Comparison of ENCODE assay signal across 14 mouse cellular contexts in the genomic region with DNA sequence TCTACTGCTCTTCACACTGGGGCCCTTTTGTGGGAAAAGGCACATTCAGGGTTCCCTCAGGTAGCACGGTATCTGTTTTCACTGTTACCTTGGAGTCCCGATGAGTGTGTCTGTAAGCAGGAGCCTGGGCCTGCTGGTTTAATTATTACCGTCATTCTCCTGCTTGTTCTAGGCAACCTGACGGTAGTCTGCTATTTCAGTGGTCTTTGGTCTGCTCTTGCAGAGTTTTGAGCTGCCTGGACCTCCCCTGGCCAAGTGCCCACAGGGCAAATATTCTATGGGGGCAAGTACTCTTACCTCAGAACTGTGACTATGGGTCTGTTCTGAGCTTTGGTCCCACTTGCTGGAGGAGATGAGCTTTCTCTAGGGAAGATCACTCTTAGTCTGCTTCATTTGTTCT. TPM values are rescaled to one million over a fixed set of nuclear protein-coding genes. Genes with fewer than 3 reads are reported as not detected.
DNase-seq lines count a peak whose midpoint lies in the region; ATAC-seq and TF ChIP-seq lines count a peak whose summit lies in the region.
"Had no signal": no experiment of that assay in that cellular context is flagged by ENCODE, and none has a peak within 500 bp of the region (broad histone marks: within the 10 kb centered on the region; RNA-seq: fewer than 3 reads in every experiment).

No protein-coding gene starts in this region.

- H3K27ac ChIP-seq in embryonic facial prominence, embryonic 10.5 days (replicated peaks): no peak overlapping the region
- H3K27ac ChIP-seq in kidney, embryonic 15.5 days: peak overlapping the region; percentile 76
- peak overlapping the region; percentile 70 for H3K27ac ChIP-seq in liver, embryonic 12.5 days
- no peak overlapping the region for H3K27ac ChIP-seq in layer of hippocampus, adult 2 months
- H3K27ac ChIP-seq: embryonic facial prominence, embryonic 15.5 days; forebrain, embryonic 15.5 days; hindbrain, embryonic 13.5 days had no signal

- H3K4me3 ChIP-seq in embryonic facial prominence, embryonic 10.5 days: peak overlapping the region; percentile 13; the same call in 1 of the 2 replicates
- 0 out of 2 replicates have a peak overlapping the region, but pooled peaks have one; percentile 65 for H3K4me3 ChIP-seq in kidney, embryonic 15.5 days (replicated peaks)
- no peak overlapping the region for H3K4me3 ChIP-seq in liver, embryonic 12.5 days
- H3K4me3 ChIP-seq in layer of hippocampus, adult 2 months: no peak overlapping the region
- H3K4me3 ChIP-seq: embryonic facial prominence, embryonic 15.5 days; forebrain, embryonic 15.5 days; hindbrain, embryonic 13.5 days had no signal

- no peak overlapping the region for H3K9ac ChIP-seq in kidney, embryonic 15.5 days
- peak overlapping the region; percentile 23; the same call in 1 of the 2 replicates for H3K9ac ChIP-seq in liver, embryonic 12.5 days
- H3K9ac ChIP-seq: embryonic facial prominence, embryonic 15.5 days; forebrain, embryonic 15.5 days; hindbrain, embryonic 13.5 days had no signal

- no peak for TF ChIP-seq CTCF in layer of hippocampus, adult 2 months (conservative IDR thresholded peaks at IDR 0.05)

- H3K27me3 ChIP-seq in embryonic facial prominence, embryonic 10.5 days (replicated peaks; ENCODE audit: low read depth, poor library complexity, severe bottlenecking): no peaks in the 10 kb centered on the region
- H3K27me3 ChIP-seq in kidney, embryonic 15.5 days: no peaks in the 10 kb centered on the region
- no peaks in the 10 kb centered on the region for H3K27me3 ChIP-seq in liver, embryonic 12.5 days (replicated peaks)
- H3K27me3 ChIP-seq: embryonic facial prominence, embryonic 15.5 days; forebrain, embryonic 15.5 days; hindbrain, embryonic 13.5 days had no signal

- no peak for ATAC-seq in kidney, embryonic 15.5 days (replicated peaks; ENCODE audit: low FRiP score)
- no peak for ATAC-seq in liver, embryonic 12.5 days
- ATAC-seq: forebrain, embryonic 15.5 days had no signal

- H3K36me3 ChIP-seq in embryonic facial prominence, embryonic 10.5 days (replicated peaks): peaks cover 3% of the 10 kb centered on the region; the same call in 1 of the 2 replicates
- H3K36me3 ChIP-seq in kidney, embryonic 15.5 days: no peaks in the 10 kb centered on the region
- no peaks in the 10 kb centered on the region for H3K36me3 ChIP-seq in liver, embryonic 12.5 days
- H3K36me3 ChIP-seq: embryonic facial prominence, embryonic 15.5 days; forebrain, embryonic 15.5 days; hindbrain, embryonic 13.5 days had no signal

- H3K4me1 ChIP-seq in embryonic facial prominence, embryonic 10.5 days: peaks cover 30% of the 10 kb centered on the region
- peaks cover 37% of the 10 kb centered on the region for H3K4me1 ChIP-seq in kidney, embryonic 15.5 days
- peaks cover 47% of the 10 kb centered on the region for H3K4me1 ChIP-seq in liver, embryonic 12.5 days

- DNase-seq in heart, adult 11 months: peak; percentile 68
- no peak for DNase-seq in heart, adult 8-10 months (ENCODE audit: low spot score)
- no peak for DNase-seq in embryonic facial prominence, embryonic 10.5 days (ENCODE audit: low spot score)
- DNase-seq in left cerebral cortex, adult 18-20 months (ENCODE audit: low spot score in 2 of 2): no peak
- DNase-seq in layer of hippocampus, adult 2 months (ENCODE audit: low spot score in 2 of 2): no peak
- DNase-seq in layer of hippocampus, postnatal 10 days (ENCODE audit: low spot score in 2 of 2): no peak
- DNase-seq: adrenal gland, postnatal 36 days; gastrocnemius, postnatal 14 days; thymus, adult 2 months had no signal

- H3K4me2 ChIP-seq in kidney, embryonic 15.5 days: peak overlapping the region; percentile 85
- H3K4me2 ChIP-seq in liver, embryonic 12.5 days: peak overlapping the region; percentile 94
- H3K4me2 ChIP-seq: embryonic facial prominence, embryonic 15.5 days; forebrain, embryonic 15.5 days had no signal

- H3K9me3 ChIP-seq in embryonic facial prominence, embryonic 10.5 days: no peaks in the 10 kb centered on the region
- H3K9me3 ChIP-seq in kidney, embryonic 15.5 days (replicated peaks): no peaks in the 10 kb centered on the region
- H3K9me3 ChIP-seq in liver, embryonic 12.5 days (replicated peaks): no peaks in the 10 kb centered on the region
- H3K9me3 ChIP-seq: embryonic facial prominence, embryonic 15.5 days; forebrain, embryonic 15.5 days; hindbrain, embryonic 13.5 days had no signal

- 59% methylated on average over 4 of the region's 4 CpGs for WGBS in embryonic facial prominence, embryonic 10.5 days
- 40% methylated on average over 4 of the region's 4 CpGs for WGBS in kidney, embryonic 15.5 days
- 42% methylated on average over 4 of the region's 4 CpGs for WGBS in liver, embryonic 12.5 days (ENCODE audit: insufficient replicate concordance)

RNA-seq across cellular contexts. Expression of a gene that starts 2.0 kb away (rescaled TPM):
- 1 to 10 TPM; 2.2 to 4.9 (median 2.7) TPM for total RNA-seq in heart, adult 8-10 months (2022)
- 21.0 and 22.6 TPM in 2 replicates for polyA plus RNA-seq in embryonic facial prominence, embryonic 10.5 days (2016; fragmentation: Nextera tagmentation; extraction: Ambion mirVana)
- polyA plus RNA-seq in kidney, embryonic 15.5 days (2015; fragmentation: Nextera tagmentation; extraction: Ambion mirVana): 32.9 and 33.0 TPM in 2 replicates
- 18.5 and 18.9 TPM in 2 replicates for polyA plus RNA-seq in liver, embryonic 12.5 days (2016; fragmentation: Nextera tagmentation; extraction: Ambion mirVana)
- total RNA-seq in left cerebral cortex, adult 18-20 months (2021): 1 to 10 TPM; 3.5 to 5.6 TPM
- total RNA-seq in layer of hippocampus, adult 2 months (2021): 1 to 10 TPM; 7.4 to 8.3 TPM
- 1 to 10 TPM; 8.5 to 9.9 TPM for total RNA-seq in layer of hippocampus, postnatal 10 days (2021)

RNA-seq across cellular contexts. Expression of a gene that starts 2.2 kb away (rescaled TPM):
- total RNA-seq in heart, adult 8-10 months (2022): 10 to 100 TPM; 31.3 to 56.0 (median 43.5) TPM
- 196 and 200 TPM in 2 replicates for polyA plus RNA-seq in embryonic facial prominence, embryonic 10.5 days (2016; fragmentation: Nextera tagmentation; extraction: Ambion mirVana)
- 143 and 145 TPM in 2 replicates for polyA plus RNA-seq in kidney, embryonic 15.5 days (2015; fragmentation: Nextera tagmentation; extraction: Ambion mirVana)
- polyA plus RNA-seq in liver, embryonic 12.5 days (2016; fragmentation: Nextera tagmentation; extraction: Ambion mirVana): 37.2 and 38.4 TPM in 2 replicates
- total RNA-seq in left cerebral cortex, adult 18-20 months (2021): 100 to 1,000 TPM; 122 to 128 TPM
- total RNA-seq in layer of hippocampus, adult 2 months (2021): 100 to 1,000 TPM; 122 to 129 TPM
- total RNA-seq in layer of hippocampus, postnatal 10 days (2021): 100 to 1,000 TPM; 133 to 138 TPM

RNA-seq across cellular contexts. Expression of a gene that starts 23.7 kb away (rescaled TPM):
- 10 to 100 TPM; 46.6 to 60.7 (median 56.0) TPM for total RNA-seq in heart, adult 8-10 months (2022)
- polyA plus RNA-seq in embryonic facial prominence, embryonic 10.5 days (2016; fragmentation: Nextera tagmentation; extraction: Ambion mirVana): 50.8 and 57.3 TPM in 2 replicates
- 46.4 and 51.3 TPM in 2 replicates for polyA plus RNA-seq in kidney, embryonic 15.5 days (2015; fragmentation: Nextera tagmentation; extraction: Ambion mirVana)
- polyA plus RNA-seq in liver, embryonic 12.5 days (2016; fragmentation: Nextera tagmentation; extraction: Ambion mirVana): 24.4 and 24.9 TPM in 2 replicates
- 10 to 100 TPM; 34.9 to 37.9 TPM for total RNA-seq in left cerebral cortex, adult 18-20 months (2021)
- total RNA-seq in layer of hippocampus, adult 2 months (2021): 10 to 100 TPM; 33.5 to 38.0 TPM
- 10 to 100 TPM; 32.5 to 39.0 TPM for total RNA-seq in layer of hippocampus, postnatal 10 days (2021)

Comparison
In these comparisons a context has a peak if more than half of its experiments do, and no peak if none do; other contexts are left out.
1. H3K27ac ChIP-seq: peak in kidney, embryonic 15.5 days (single experiment) and liver, embryonic 12.5 days (single experiment); none in embryonic facial prominence, embryonic 10.5 days (single experiment) and layer of hippocampus, adult 2 months (single experiment).
2. H3K4me3 ChIP-seq: peak in embryonic facial prominence, embryonic 10.5 days (single experiment) and kidney, embryonic 15.5 days (single experiment); none in liver, embryonic 12.5 days (single experiment) and layer of hippocampus, adult 2 months (single experiment).